Mouse (Mus musculus) frontal cortex, adult 2 months (tissue): ENCODE data around the gene Gpbp1. TPM values are rescaled to one million over a fixed set of nuclear protein-coding genes. Genes with fewer than 3 reads are reported as not detected.

ENCODE experiments used
- DNase-seq, 2 experiments: peaks; one replicate each; pipeline ENCODE4 v3.0.0; 2022; ENCODE audit warnings: low spot score in 1 of 2; ENCODE audit errors: extremely low spot score in 1 of 2
- polyA plus RNA-seq: library from polyadenylated mRNA; depleted of rRNA; stranded (reverse); fragments of >200 nt; gene quantifications from 2 replicates; pipeline ENCODE4 v1.2.3, GENCODE M21; 2012; rRNA removed

Gpbp1 gene
- polyA plus RNA-seq: 50.5 and 56.9 TPM in 2 replicates

DNA sequence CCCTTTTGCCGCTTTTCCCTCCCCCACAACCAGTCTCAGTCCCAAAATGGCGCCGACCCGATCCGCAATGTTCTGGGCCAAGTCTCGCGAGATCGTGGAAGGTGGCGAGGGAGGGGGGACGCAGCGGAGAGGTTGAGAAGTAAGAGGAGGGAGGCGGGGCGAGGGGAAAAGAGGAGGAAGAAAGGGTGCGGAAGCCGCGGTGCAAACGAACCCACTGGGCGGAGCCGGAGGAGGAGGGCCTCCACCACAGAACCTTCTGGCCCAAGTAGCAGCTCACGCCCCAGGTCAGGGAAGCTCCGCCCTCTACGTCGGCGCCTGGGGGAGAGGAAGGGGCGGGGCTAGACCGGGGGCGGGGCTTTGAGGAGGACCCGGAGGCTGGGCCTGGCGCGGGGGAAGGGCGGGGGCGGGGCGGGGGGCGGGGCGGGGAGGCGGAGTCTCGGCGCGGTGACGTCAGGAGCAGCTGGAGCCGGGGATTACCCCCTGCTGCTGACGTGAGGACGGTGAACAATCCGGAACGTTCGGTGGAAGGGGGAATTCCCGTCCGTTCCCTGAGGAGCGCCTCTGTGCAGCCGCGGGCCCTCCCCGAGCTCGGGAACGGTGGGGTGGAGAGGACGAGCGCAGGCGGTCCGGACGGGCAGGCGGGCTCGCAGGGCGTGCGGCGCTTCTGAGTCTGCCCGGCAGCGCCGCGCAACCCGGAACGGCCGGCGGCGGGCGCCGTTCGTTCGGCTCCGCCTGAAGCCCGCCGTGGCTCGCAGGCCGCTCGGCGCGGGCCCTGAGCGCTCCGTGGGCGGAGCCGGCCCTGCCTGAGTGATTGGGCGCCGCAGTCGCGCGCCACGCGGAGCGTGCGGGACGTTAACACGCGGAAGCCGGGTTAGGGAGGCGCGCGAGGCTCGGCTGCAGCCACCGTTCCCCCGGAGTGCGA lies at the start of gene Gpbp1:
Gene Gpbp1, minus strand, starts transcription at position 310 of the 922 bp plus-strand sequence.
- peak; percentile 100 for DNase-seq

- no peak for DNase-seq
Observed at GRCm38 (mm10) chr13:111537718-111538117, 47.8 kb upstream of the Gpbp1 start.

DNA sequence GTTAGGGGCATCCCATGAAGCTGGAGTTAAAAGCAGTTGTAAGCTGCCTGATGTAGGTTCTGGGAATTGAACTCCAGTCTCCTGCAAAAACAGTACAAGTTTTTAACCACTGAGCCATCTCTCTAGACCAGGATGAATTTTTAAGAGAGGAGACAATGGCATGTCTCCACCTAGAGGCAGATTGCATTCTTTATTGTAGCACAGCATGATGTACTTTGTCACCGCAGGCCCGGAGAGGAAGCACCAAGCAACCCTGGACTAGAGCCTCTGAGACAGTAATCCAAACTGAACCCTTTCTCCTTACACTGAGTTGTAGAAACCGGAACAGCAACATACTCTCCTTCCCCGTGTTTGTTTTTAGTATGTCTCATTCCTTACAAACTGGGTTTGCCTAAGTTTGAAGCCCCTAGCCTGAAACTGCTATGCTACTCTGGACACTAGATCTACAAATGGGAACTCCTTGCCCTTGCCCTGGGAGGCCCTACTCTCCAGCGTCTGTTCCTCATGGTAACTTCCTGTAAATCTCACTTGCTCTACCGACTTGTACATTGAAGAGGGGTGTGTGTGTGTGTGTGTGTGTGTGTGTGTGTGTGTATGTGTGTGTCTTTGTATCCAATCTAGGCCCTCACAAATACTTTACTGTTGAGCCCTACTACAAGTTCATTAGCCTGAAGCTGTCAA lies 46.4 kb upstream of the Gpbp1 start:
- DNase-seq: no peak

DNA sequence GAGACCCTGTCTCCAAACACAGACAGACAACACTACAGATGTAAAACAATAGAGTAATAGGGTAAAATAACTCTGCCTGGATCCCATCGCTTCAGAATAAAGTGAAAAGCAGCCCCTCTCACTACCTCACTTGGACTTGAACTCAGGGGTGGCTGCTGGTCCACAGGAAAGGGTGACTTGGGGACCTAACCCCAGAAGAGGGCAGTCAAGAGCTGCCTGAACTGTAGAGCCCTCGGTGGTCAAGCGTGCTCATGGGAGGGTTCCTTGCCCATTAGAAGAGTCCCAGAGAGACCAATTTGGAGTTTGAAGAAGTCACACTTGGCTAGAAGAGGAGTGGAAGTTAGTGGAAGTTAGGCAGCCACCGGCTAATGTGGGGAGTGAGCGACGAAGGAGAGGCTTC lies 44.2 kb upstream of the Gpbp1 start:
- DNase-seq: no peak

DNA sequence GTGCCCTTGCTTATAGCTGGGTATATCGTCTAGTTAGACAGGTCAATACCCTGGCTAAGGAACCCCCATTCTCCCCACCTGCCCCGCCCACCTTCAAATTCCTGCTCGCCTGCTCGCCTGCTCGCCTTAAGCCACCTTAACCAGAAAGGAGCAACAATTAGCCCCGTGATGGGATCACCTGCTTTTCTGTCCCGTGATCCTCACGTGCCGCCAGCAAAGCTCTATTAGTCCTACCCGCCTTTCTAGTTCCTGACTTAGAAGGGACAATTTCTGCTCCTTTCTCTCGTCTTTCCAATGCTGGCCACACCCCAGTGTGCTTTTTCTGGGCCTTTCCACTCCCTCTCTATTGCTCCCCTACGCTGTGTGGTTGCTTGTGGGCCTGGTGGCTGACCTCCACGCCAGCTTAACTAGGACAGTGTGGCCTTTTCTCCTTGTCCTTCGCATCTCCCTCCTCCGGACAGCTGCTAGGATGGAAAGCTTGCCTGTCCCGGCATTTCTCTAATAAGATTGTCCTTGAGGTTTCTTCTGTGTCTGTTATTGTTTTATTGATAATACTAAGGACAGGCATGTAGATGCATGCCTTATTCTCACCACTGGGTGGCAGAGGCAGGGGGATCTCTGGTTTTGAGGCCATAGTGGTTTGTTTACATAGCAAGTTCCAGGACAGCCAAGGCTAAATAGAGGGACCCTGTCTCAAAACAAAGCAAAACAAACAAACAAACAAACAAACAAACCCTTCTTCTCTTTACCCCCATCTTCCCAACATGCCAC lies 42.5 kb upstream of the Gpbp1 start:
- DNase-seq: peak in 1 of 2 experiments; percentile 10

DNA sequence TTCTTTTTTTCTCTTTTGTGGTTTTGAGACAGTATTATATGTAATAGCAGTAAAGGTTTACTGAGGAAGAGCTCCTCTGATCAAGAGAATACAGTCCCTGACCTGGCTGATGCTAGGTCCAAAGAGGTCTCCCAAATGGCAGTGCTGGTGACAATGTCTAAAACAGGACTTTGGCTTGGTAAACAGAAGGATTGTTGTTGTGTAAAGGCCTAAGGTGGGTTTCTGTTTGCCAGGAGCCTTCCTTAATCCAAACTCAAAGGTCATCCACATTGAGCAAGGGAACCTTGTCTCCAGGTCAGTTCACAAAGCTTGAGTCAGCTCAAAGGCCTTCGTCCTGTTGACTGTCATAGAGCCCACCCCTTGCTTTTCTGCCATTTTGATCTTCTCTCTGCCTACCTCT lies 41.8 kb upstream of the Gpbp1 start:
- DNase-seq: no peak

GRCm38 (mm10) chr13:111524277-111524676 lies 34.4 kb upstream of the Gpbp1 start:
- no peak for DNase-seq

DNA sequence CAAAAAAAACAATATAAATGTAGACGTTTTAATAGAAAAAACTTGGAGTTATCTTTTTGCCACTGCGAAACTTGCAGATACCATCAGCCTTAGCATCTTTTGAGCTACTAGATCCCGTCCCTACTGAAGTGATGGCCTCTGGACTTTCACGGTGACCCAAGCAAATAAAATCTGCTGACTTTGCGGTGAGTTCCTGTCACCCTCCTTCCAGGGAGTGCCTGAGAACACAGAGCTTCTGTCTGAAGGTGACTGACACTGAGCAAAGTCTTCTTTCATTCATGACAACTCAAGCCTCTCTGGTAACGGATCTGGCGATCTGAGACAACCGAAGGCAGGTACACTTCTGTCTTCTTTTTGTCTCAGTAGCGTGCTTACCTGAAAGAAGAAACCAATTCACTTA lies 32.4 kb upstream of the Gpbp1 start:
- DNase-seq: no peak

DNA sequence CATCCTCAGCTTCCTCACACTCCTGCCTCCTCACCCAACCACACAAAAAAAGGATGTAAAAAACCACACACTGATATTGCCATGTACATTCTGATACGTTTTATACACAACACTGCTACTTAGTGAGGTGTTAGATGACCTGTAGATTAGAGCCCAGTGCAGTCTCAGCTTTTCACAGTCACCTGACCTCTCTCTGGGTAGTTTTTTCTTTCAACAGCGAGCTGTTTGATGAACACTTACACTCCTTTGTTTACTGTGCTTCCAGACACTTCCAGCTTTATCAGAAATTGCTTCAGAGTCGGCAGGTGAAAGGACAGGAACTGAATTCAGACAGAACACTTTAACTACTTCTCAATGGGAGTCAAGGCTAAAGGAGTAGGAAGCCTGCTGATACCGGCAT lies 30.5 kb upstream of the Gpbp1 start:
- no peak for DNase-seq

- DNase-seq: no peak
Observed at GRCm38 (mm10) chr13:111518332-111518731, 28.4 kb upstream of the Gpbp1 start.

GRCm38 (mm10) chr13:111516385-111517150 lies 26.7 kb upstream of the Gpbp1 start:
- no peak for DNase-seq

- DNase-seq: no peak
Observed at GRCm38 (mm10) chr13:111509385-111509784, 19.5 kb upstream of the Gpbp1 start.

- DNase-seq: no peak
Observed at GRCm38 (mm10) chr13:111508645-111509044, 18.7 kb upstream of the Gpbp1 start.

GRCm38 (mm10) chr13:111494330-111495029 lies 4.6 kb upstream of the Gpbp1 start:
- no peak for DNase-seq

GRCm38 (mm10) chr13:111491046-111491756 lies 1.3 kb upstream of the Gpbp1 start:
- DNase-seq: no peak

GRCm38 (mm10) chr13:111489502-111489801 lies 459 bp downstream of the Gpbp1 start:
- DNase-seq: no peak

- DNase-seq: peak; percentile 12 to 45
Observed at GRCm38 (mm10) chr13:111488651-111489501, 1.0 kb downstream of the Gpbp1 start.

DNA sequence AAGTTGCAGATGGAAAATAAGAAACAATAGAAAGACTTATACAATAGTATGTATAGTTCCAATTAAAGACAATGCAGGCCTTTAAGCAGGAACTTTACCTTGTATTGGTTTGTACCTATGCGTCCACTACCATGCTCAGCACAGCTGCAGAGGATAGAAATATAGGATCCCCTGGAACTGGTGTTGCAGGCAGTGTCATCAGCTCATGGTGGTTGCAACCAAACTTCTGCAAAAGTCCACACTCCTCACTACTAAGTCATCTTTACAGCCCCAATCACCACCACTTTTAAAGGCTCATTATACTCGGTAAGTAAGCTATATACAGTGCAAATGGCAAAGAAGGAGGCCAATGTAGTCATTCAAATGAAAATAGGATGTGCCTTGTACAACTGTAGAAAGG lies 12.2 kb downstream of the Gpbp1 start:
- no peak for DNase-seq
